Mouse (Mus musculus) heart, adult 8-10 months (tissue): ENCODE results near the gene Gm20388. TPM values are rescaled to one million over a fixed set of nuclear protein-coding genes. Genes with fewer than 3 reads are reported as not detected.

Experiments used
- DNase-seq: peaks from one replicate; pipeline ENCODE4 v3.0.0; 2022; ENCODE audit warnings: low spot score
- total RNA-seq, 4 experiments: library from RNA; stranded (reverse); gene quantifications; 2 replicates each; pipeline ENCODE4 v1.2.4; 2022

Gm20388 gene
- total RNA-seq, 4 experiments from 2014 or later = 4.2 to 6.7 TPM; not detected in 2

GRCm38 (mm10) chr8:120489142-120489754 lies 578.6 kb downstream of the Gm20388 start:
- DNase-seq = peak; percentile 77

GRCm38 (mm10) chr8:120489771-120490281 lies 579.2 kb downstream of the Gm20388 start:
- no peak for DNase-seq

GRCm38 (mm10) chr8:120490354-120491141 lies 579.9 kb downstream of the Gm20388 start:
- no peak for DNase-seq

- no peak for DNase-seq
Measured at GRCm38 (mm10) chr8:120491166-120491793, 580.6 kb downstream of the Gm20388 start.

- no peak for DNase-seq
Measured at GRCm38 (mm10) chr8:120492193-120492880, 581.7 kb downstream of the Gm20388 start.

GRCm38 (mm10) chr8:120492881-120493220 lies 582.2 kb downstream of the Gm20388 start:
- DNase-seq = no peak

GRCm38 (mm10) chr8:120493508-120494464 lies 583.1 kb downstream of the Gm20388 start:
- no peak for DNase-seq

- peak; percentile 82 for DNase-seq
Measured at GRCm38 (mm10) chr8:120494903-120495302, 584.3 kb downstream of the Gm20388 start.

GRCm38 (mm10) chr8:120495461-120495860 lies 584.8 kb downstream of the Gm20388 start:
- no peak for DNase-seq

GRCm38 (mm10) chr8:120496478-120496877 lies 585.8 kb downstream of the Gm20388 start:
- DNase-seq = no peak

GRCm38 (mm10) chr8:120497503-120497946 lies 586.9 kb downstream of the Gm20388 start:
- no peak for DNase-seq

GRCm38 (mm10) chr8:120498349-120498831 lies 587.7 kb downstream of the Gm20388 start:
- DNase-seq = no peak

GRCm38 (mm10) chr8:120498926-120499605 lies 588.4 kb downstream of the Gm20388 start:
- DNase-seq = no peak

- no peak for DNase-seq
Measured at GRCm38 (mm10) chr8:120500701-120501261, 590.1 kb downstream of the Gm20388 start.

- no peak for DNase-seq
Measured at GRCm38 (mm10) chr8:120501426-120501825, 590.8 kb downstream of the Gm20388 start.

- DNase-seq = no peak
Measured at GRCm38 (mm10) chr8:120502428-120502827, 591.8 kb downstream of the Gm20388 start.

- DNase-seq = peak; percentile 84
Measured at GRCm38 (mm10) chr8:120504251-120505081, 593.8 kb downstream of the Gm20388 start.

- no peak for DNase-seq
Measured at GRCm38 (mm10) chr8:120505082-120505511, 594.5 kb downstream of the Gm20388 start.
